Mouse (Mus musculus): ENCODE results near the gene Sstr2.
"Not testable (repeated sequence)": the region's sequence is repeated elsewhere in the genome, so short reads cannot be mapped to it uniquely, and the experiment has no call there.

Gene Sstr2

DNA sequence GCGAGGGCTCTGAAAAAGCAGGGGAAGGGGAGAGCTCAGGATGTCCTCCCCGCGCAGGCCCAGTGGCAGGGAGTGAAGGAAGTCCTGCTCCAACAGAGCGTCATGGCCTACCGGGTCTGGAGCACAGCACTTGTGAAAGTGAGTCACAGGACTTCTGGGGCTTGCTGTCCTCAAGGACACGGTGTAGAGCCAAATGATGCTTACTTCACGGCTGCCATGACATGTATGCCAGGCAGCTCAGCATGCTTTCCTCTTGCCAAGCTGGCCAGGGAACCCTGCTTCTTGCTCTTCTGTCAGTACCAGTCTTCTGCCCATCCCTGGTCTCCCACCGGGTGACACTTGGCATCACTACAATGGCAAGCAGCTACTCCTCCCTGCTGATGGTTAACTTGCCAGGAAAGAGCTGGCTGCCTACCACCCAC lies 37.4 kb downstream of the Sstr2 start:
- no peak for DNase-seq (ENCODE audit: low read depth, low spot score)

DNA sequence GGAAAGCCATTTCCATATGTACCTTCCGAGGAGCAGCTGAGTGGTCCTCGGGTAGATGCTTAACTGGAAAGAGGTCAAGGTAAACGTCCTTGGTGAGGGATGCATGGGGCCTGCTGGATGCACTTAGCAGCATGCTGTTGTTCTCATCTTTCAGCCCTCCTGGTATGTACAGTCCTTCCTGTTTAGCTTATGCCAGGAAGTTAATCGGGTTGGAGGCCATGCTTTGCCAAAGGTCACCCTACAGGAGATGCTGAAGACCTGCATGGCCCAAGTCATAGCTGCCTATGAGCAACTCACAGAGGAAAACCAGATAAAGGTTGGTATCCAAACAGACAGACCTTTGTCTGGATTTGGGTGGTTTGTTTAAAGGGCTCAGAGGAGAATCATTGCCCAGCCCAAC lies 38.1 kb downstream of the Sstr2 start:
- DNase-seq (ENCODE audit: low read depth, low spot score) = no peak

DNA sequence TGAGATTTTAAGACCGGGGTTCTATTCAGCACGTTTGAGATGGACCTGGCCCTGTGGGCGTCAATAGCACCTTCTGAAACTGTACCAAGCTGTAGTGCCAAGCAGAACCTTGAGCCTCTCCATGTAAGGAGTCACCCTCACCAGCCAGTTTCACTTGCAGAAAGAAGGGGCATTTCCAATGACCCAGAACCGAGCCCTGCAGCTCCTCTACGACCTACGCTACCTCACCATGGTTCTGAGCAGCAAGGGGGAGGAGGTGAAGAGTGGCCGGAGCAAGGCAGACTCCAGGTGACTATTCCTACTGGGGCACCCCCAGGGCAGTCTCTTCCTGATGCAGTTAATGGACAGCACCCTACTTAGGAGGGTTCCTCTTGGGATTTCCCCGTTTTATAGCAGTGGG lies 39.2 kb downstream of the Sstr2 start:
- no peak for DNase-seq (ENCODE audit: low read depth, low spot score)

DNA sequence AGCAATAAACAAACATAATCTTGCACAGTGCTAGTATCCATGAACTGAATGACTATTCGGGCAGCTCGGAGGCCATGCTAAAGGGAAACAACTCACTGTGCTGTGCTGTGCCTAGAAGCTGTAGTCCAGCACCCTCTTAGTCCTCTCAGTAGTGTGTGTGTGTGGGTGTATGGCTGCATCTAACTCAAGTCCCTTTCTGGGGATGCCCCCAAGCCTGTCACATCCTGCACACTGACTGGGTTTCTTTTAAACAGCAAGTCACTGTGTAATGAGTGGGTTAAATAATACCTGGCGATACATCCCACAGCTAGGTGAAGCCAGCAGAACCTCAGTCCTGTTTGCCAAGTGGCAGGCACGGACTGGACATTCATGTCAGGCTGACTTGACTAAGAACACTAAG lies 39.6 kb downstream of the Sstr2 start:
- no peak for DNase-seq (ENCODE audit: low read depth, low spot score)

DNA sequence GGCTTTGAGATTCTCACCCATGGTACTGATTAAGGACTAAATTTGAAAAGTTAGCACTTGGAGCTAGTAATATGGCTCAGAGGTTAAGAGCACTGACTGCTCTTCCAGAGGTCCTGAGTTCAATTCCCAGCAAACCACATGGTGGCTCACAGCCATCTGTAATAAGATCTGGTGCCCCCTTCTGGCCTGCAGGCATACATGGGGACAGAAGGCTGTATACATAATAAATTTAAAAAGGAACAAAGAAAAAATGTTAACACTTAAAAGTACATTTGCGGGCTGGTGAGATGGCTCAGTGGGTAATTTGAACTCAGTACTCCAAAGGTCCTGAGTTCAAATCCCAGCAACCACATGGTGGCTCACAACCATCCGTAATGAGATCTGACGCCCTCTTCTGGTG lies 41.1 kb downstream of the Sstr2 start:
- DNase-seq (ENCODE audit: low read depth, low spot score) = not testable (repeated sequence)

DNA sequence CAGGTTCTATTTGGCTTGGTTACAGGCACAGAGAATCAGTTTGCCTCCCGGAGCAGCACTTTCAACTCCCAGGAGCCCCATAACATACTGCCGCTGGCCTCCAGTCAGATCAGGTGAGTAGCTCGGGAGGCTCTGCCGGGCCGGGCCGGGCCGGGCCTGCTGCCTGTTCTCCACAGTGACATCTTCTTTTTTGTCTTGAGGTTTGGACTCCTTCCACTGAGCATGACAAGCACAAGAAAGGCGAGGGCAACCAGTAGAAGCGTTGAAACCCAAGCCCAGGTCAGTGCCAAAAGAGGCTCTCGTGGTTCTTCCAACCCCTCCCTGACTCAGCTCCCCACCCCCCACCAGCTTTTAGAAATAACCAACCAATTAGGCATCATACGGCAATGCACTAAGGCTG lies 41.8 kb downstream of the Sstr2 start:
- no peak for DNase-seq (ENCODE audit: low read depth, low spot score)

DNA sequence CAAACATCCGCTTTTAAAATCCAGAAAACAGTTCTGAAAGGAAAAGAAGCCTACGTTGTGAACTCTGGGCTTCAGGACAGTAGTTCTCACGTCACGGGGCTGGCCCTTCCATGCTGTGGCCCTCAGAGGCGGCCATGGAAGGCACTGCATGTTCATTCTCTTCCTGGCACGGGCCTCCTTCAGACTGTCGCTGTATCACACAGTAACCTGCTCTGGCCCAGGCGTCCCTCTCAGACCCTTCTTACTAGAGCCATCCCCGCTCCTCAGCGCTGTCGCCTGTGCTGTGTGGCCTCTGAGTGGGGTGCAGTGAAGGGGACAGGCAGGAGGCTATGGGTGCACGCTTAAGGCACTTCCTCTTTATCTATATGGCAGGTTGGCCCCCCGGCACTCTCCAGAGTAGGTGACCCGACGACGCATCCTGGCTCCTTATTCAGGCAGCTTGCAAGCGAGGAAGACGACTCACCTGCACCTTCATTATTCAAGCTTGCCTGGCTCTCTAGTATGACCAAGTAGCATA lies 42.8 kb downstream of the Sstr2 start:
- DNase-seq (ENCODE audit: low read depth, low spot score) = no peak

DNA sequence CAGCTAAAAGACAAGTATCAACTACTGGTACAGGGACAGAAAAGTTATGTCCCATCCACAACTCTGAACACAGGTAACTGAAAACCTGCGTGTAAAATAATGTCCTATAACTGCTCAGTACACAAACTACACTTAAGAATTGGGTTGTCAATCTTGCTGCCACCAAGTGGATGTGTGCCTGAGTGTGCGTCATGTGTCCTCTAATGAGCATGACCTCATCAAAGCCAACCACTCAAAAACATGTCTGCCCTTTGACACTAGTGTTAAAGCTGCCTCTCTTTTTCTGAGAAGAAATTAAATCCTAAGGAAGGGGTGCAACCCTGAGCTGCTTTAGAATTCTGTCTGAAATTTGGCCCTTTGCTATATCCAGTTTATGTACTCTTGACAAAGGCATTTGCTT lies 45.1 kb downstream of the Sstr2 start:
- DNase-seq (ENCODE audit: low read depth, low spot score) = no peak

DNA sequence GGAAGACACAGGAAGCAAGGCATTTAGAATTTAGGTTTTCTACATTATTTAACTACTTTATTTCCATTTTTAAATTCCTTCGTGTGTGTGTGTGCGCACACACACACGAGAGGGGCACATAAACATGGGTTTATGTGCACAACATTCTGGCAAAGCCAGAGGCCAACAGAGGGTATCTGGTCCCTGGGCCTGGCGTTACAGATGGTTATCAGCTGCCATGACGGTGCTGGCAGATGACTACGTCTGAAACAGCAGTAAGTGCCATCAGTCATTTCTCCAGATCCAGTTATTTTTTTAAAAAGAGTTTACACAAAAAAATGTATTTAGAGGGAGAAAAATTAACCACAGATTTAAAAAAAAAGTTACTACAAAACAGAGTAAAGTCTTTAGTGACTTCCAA lies 47.1 kb downstream of the Sstr2 start:
- no peak for DNase-seq (ENCODE audit: low read depth, low spot score)

DNA sequence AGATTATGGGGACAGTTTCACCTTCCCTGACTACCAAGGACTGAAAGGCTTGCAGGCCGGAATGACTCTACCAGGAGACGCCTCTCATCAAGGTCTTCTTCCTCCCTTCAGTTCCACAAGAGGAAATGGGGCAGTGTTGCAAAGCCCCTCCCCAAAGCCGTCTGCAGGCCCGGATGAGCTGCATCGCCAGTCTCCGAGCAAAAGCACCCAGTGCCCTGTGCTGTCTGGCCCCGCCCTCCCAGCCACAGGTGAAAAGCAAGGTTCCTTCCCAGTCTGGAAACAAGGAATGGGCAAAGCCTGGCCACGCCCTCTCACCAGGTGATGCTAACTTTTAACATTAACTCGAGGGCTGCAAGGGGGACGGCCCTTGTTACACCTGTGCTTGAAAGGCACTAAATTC lies 47.5 kb downstream of the Sstr2 start:
- DNase-seq (ENCODE audit: low read depth, low spot score) = no peak

DNA sequence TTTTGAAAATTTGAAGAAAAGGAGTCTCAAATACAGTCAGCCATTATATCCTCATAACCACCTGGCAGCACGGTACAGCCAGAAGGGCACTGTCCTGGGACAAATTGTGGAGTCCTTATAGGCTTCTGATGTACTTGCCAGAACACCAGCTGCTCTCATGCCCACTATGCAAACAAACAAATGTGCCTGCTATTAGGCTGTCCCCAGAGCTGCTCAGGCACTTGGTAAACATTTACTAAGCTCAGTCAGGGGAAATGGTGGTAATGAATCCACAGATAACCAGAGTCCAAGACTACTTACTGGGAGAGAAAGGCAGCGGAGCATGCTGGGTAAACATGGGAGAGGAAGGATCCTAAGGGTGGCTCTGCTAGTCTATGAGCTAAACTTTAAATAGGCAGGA lies 48.0 kb downstream of the Sstr2 start:
- DNase-seq (ENCODE audit: low read depth, low spot score) = no peak

DNA sequence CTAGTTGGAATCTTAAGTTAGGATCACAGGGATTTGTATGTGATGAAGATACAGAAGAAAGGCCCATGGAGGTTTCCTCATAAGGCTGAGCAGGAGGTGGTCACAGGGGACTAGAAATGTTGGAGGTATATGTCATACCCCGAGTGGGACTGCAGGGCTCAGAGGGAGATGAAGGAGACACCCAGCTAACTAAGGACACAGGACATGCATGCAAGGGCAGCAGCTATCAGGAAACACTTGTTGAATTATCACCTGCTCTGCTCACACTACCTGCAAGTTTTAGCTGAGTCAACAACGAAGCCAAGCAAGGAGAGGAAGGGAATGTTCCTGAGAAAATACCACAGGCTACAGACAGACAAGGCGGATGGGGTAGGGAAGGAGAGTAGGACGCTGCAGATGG lies 48.6 kb downstream of the Sstr2 start:
- DNase-seq (ENCODE audit: low read depth, low spot score) = no peak

DNA sequence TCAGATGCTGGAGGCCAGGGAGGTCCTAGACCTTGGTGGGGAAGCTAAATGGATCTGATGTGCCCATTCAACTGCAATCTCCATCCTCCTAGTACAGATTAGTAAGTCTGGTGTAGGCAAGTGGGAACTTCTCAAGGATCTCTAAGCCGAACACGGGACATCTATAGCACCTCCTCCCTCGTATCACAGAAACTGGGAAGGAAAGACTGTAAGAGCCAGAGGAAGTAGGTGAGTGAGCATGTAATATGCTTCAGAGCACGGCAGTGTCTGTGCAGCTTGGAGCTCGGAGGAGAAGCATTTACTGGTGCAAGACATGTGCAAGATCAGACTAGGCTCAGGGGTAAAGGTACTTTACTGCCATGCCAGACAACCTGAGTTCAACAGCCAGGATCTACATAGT lies 49.7 kb downstream of the Sstr2 start:
- no peak for DNase-seq (ENCODE audit: low read depth, low spot score)

DNA sequence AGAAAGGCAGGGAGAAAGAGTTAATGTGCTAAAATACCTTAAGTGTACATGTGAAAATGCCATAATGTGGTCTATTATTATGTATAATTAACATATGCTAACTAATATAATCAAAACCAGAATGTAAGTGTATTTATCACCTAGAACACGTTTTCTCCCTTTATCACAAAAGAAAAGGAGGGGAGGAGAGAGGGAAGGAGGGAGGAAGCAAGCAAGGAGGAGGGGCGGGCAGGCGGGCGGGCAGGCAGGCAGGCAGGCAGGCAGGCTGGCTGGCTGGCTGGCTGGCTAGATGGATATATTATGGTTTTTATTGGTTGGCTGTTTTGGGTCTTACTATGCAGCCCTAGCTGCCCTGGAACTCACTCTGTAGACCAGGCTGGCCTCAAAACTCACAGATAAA lies 50.6 kb downstream of the Sstr2 start:
- DNase-seq (ENCODE audit: low read depth, low spot score) = no peak

DNA sequence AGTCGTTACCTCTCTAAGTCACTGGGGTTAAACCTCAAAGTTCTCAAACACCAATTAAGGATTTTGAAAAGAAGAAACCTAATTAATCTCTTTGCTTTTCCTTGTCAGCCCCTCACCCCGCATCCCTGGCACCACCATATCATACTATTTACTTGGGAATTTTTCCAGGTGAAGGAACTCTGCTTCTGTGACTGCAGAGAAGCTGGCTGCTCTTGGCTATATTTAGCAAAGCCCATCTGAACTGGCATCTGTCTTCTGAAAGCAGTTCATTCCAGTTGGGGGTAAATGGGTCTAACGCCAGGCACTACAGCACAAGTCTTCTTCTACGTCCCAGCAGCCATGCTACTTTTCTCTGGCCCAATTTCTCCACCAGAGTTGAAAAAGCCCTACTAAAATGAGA lies 54.5 kb downstream of the Sstr2 start:
- DNase-seq (ENCODE audit: low read depth, low spot score) = no peak

DNA sequence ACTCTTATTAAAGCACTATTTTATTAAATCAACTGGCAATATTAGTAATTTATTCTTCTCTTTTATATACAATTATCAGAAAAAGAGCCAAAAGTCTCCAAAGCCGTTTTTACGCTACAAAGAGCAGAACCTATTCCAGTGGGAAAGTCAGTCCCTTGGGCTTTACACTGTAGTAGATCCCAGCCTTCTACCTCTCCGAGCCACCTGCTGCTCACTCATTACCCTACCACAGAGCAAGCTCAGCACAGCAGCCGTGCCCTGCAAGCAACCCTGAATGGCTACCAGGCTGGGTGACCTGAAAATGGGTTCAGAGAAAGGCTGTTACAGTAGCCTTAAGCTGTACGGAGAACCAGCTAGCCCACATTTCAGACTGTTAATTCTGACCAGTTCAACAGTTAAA lies 55.5 kb downstream of the Sstr2 start:
- no peak for DNase-seq (ENCODE audit: low read depth, low spot score)
